Mouse (Mus musculus) G1E (cell line): ENCODE data around the gene Wnt11.

Source experiments
- CTCF ChIP-seq: IDR thresholded peaks from 2 replicates; pipeline ENCODE4 v1.5.1; 2012; ENCODE audit warnings: low read depth, low read length, inconsistent platforms, mixed read lengths
- GATA1 ChIP-seq: IDR thresholded peaks from 2 replicates; pipeline ENCODE4 v1.6.1; 2012; ENCODE audit warnings: borderline replicate concordance, low read length, inconsistent platforms, mixed read lengths
- GATA2 ChIP-seq: IDR thresholded peaks from 2 replicates; pipeline ENCODE4 v1.6.1; 2012; ENCODE audit warnings: low read depth, low read length, inconsistent platforms, borderline replicate concordance
- POLR2AphosphoS5 ChIP-seq: IDR thresholded peaks from 2 replicates; pipeline ENCODE4 v1.6.1; 2012; ENCODE audit warnings: low read depth, low read length, inconsistent platforms; ENCODE audit not compliant: insufficient replicate concordance
- TAL1 ChIP-seq: conservative IDR thresholded peaks from 2 replicates; pipeline ENCODE4 v1.6.1; 2012; ENCODE audit warnings: low read depth, low read length, inconsistent platforms, mixed read lengths

- TF ChIP-seq CTCF (no peak), GATA1 (no peak), GATA2 (no peak), POLR2AphosphoS5 (no peak), TAL1 (no peak)
Measured at GRCm38 (mm10) chr7:98809372-98809771, 25.5 kb upstream of the Wnt11 start.
